Mouse (Mus musculus): ENCODE data around the gene Usp53. TPM values are rescaled to one million over a fixed set of nuclear protein-coding genes. Genes with fewer than 3 reads are reported as not detected.

The Usp53 gene
- 24.2 and 27.8 TPM in 2 replicates for polyA plus RNA-seq (2015; fragmentation: Nextera tagmentation; extraction: Ambion mirVana)

DNA sequence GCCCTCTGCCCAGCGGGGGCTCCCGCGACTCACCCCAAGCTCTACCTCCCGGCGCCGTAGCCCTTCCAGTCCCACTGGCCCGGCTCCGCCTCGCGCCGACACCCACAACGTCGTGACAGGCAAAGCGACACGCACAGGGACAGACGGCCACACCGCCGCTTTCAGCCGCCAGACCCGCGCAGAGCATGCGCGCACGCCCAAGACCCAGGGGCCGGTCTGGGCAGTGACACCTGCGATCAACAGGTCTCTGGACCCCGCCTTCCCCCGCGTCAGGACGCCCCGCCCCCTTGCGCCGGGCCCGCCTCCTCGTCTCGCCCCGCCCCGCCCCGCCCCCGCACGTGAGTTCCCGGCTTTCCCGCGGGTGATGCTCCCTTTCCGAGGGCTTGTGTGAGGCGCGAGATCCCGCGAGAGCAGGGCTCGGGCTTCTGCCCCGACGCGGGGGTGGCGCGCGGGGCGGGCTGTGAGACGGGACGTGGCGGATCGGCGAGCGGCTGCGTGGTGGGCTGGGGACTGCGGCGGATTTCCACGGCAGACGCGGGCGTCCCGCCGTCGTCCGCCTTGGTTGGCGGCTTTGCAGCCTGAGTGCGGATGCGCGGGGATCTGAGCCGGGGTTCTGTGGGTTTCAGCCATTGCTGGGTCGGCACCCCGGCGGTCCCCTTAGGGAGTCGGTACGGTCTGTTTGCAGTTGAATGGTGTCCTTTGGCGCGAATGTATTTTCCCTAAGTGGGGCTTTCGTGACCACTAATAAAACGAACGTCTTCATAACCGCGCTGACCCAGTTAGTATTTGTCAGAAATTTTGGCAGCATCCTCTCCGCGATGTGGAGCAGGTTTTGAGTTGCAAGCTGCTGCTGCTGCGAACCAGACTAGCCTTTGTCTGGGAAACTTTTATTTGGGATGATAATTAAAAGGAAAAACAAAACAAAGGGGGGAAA lies at the start of gene Usp53:
Gene Usp53, minus strand, starts transcription at position 262 of the 934 bp plus-strand sequence.
- DNase-seq (ENCODE audit: low spot score) (peak; percentile 99), ATAC-seq (ENCODE audit: low FRiP score, low TSS enrichment) (peak; percentile 98)
- Histone ChIP-seq H3K4me2 (replicated peaks; ENCODE audit: low read depth) (peak within 1 kb of the TSS; percentile 64), H3K9ac (ENCODE audit: low read length) (peak within 1 kb of the TSS; percentile 98), H3K36me3 (ENCODE audit: control insufficient read depth, insufficient read depth, low read length) (no peaks in the 10 kb centered on the region), H3K4me1 (replicated peaks; ENCODE audit: control insufficient read depth, insufficient read depth) (no peaks in the 10 kb centered on the region; the same call in none of the 2 replicates), H3K9me3 (ENCODE audit: control insufficient read depth, low read length) (no peaks in the 10 kb centered on the region), H3K4me3 (ENCODE audit: low read depth, low read length) (peak within 1 kb of the TSS; percentile 88), H3K27me3 (ENCODE audit: control insufficient read depth, insufficient read depth, low read length) (no peaks in the 10 kb centered on the region), H3K27ac (replicated peaks) (peak within 1 kb of the TSS; percentile 99)
- TF ChIP-seq CTCF (IDR thresholded peaks at IDR 0.05; ENCODE audit: low read depth): 0 out of 2 replicates have a peak, but pooled peaks have one; percentile 11
- TF ChIP-seq EP300 (optimal IDR thresholded peaks at IDR 0.05): peak; percentile 86
- under 1% methylated on average over 83 of the region's 94 CpGs for WGBS

DNA sequence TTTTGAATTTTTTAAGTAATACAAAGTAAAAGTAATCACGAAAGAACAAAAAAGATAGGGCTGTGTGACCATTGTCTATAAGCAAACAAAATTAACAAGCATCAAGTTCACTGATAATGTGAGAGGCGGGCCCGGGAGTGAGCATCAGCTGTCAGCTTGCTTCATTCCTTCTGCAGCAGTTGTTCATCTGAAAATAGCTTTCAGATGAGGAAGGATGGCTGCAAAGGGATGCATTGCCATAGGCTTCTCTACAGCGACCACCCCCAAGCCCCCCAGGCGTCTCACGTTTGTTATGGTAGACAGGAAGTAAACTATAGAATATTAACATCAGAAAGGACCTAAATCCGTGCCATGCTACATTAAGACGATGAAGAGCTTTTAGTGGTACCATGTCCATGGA lies 49.5 kb upstream of the Usp53 start:
- H3K27me3 ChIP-seq (ENCODE audit: control insufficient read depth, insufficient read depth, low read length): no peaks in the 10 kb centered on the region
- H3K4me1 ChIP-seq (replicated peaks; ENCODE audit: control insufficient read depth, insufficient read depth): no peaks in the 10 kb centered on the region
- whole genome bisulfite sequencing: 76% methylated on average over 8 of the region's 8 CpGs
- H3K4me2 ChIP-seq (replicated peaks; ENCODE audit: low read depth): no peak overlapping the region
- H3K36me3 ChIP-seq (ENCODE audit: control insufficient read depth, insufficient read depth, low read length): no peaks in the 10 kb centered on the region
- H3K27ac ChIP-seq (replicated peaks): no peak overlapping the region
- ATAC-seq (ENCODE audit: low FRiP score, low TSS enrichment) (no peak), DNase-seq (ENCODE audit: low spot score) (no peak)
- no peaks in the 10 kb centered on the region for H3K9me3 ChIP-seq (ENCODE audit: control insufficient read depth, low read length)
- no peak overlapping the region for H3K4me3 ChIP-seq (ENCODE audit: low read depth, low read length)
- TF ChIP-seq EP300 (optimal IDR thresholded peaks at IDR 0.05) (no peak), CTCF (IDR thresholded peaks at IDR 0.05; ENCODE audit: low read depth) (no peak)
- no peak overlapping the region for H3K9ac ChIP-seq (ENCODE audit: low read length)

DNA sequence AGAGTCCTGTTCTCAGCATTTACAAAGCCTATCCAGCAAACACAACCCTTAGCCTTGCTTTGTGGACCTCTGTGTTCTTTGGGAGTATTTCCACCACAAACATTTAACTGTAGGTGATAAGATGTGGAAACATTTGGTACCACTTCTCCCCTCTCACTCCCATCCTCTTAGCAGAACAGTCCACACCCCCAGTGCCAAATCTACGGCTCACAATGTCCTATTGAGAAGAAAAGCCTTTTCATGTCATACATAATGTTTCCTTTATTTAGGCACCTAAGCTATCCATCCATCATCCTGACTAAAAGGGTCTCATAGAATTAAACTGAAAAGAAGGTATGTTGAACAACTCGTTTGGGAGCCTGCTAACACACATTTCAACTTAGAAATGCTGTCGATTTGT lies 41.3 kb upstream of the Usp53 start:
- peak overlapping the region; percentile 65 for H3K27ac ChIP-seq (replicated peaks)
- 42% methylated on average over 3 of the region's 3 CpGs for WGBS
- no peak overlapping the region for H3K4me3 ChIP-seq (ENCODE audit: low read depth, low read length)
- H3K9me3 ChIP-seq (ENCODE audit: control insufficient read depth, low read length): no peaks in the 10 kb centered on the region
- no peaks in the 10 kb centered on the region for H3K27me3 ChIP-seq (ENCODE audit: control insufficient read depth, insufficient read depth, low read length)
- H3K4me1 ChIP-seq (replicated peaks; ENCODE audit: control insufficient read depth, insufficient read depth): no peaks in the 10 kb centered on the region
- no peaks in the 10 kb centered on the region for H3K36me3 ChIP-seq (ENCODE audit: control insufficient read depth, insufficient read depth, low read length)
- no peak overlapping the region for H3K4me2 ChIP-seq (replicated peaks; ENCODE audit: low read depth)
- no peak for DNase-seq (ENCODE audit: low spot score)
- no peak overlapping the region for H3K9ac ChIP-seq (ENCODE audit: low read length)
- TF ChIP-seq EP300 (optimal IDR thresholded peaks at IDR 0.05) (no peak), CTCF (IDR thresholded peaks at IDR 0.05; ENCODE audit: low read depth) (no peak)
- peak; percentile 63 for ATAC-seq (ENCODE audit: low FRiP score, low TSS enrichment)

DNA sequence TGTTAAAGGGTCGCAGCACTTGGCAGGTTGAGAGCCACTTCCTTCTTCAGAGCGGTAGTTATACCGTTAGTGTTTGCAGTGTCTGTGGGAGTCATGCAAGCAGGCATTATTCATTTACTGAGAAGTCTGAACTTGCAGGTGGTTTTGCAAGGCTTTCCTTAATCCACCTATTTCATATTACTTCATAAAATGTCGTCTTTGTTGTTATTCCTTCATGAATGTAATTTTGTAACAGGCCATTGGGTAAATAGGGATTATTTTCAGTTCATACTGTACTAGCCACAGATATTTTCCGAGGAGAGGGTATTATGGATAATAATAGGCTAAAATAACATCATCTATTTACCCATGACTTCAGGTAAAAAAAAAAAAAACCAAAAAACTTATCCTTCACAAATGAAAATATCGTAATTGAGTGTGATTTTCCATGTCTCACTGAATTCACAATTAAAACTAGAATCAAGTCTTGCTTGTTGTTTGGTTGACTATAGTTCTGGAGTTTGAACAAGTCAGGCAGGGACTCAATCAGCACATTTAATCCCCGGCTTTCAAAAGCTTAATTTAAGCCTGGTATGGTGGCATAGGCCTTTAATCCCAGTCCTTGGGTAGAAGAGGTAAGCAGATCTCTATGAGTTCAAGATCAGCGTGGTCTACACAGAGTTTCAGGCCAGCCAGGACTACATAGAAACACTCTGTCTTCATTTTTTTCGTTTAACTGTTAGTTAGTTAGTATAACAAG lies 40.4 kb upstream of the Usp53 start:
- TF ChIP-seq EP300 (optimal IDR thresholded peaks at IDR 0.05) (peak; percentile 27), CTCF (IDR thresholded peaks at IDR 0.05; ENCODE audit: low read depth) (no peak)
- Histone ChIP-seq H3K4me2 (replicated peaks; ENCODE audit: low read depth) (no peak overlapping the region), H3K27me3 (ENCODE audit: control insufficient read depth, insufficient read depth, low read length) (no peaks in the 10 kb centered on the region), H3K9ac (ENCODE audit: low read length) (no peak overlapping the region), H3K4me1 (replicated peaks; ENCODE audit: control insufficient read depth, insufficient read depth) (no peaks in the 10 kb centered on the region), H3K4me3 (ENCODE audit: low read depth, low read length) (no peak overlapping the region), H3K27ac (replicated peaks) (peak overlapping the region; percentile 65), H3K36me3 (ENCODE audit: control insufficient read depth, insufficient read depth, low read length) (no peaks in the 10 kb centered on the region), H3K9me3 (ENCODE audit: control insufficient read depth, low read length) (no peaks in the 10 kb centered on the region)
- ATAC-seq (ENCODE audit: low FRiP score, low TSS enrichment) (no peak), DNase-seq (ENCODE audit: low spot score) (no peak)
- 61% methylated on average over 9 of the region's 9 CpGs for WGBS

DNA sequence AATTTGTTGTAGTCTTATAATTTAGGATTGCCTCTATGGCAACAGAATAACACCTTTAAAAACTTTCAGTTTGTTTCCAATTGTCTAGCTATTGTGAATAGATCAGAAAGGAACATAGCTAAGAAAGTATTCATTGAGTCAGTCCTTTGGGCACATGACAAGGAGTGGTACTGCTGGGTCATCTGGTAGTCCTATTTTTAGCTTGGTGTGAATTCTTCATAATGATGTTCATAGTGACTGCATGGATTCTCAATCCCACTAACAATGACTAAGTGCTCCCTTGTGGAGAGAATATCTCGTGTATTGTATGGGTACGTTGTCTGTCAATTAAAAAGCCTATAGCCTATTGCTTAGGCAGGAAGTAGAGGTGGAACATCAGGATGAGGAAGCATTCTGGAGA lies 34.5 kb upstream of the Usp53 start:
- no peak overlapping the region for H3K27ac ChIP-seq (replicated peaks)
- ATAC-seq (ENCODE audit: low FRiP score, low TSS enrichment): no peak
- TF ChIP-seq CTCF (IDR thresholded peaks at IDR 0.05; ENCODE audit: low read depth): no peak
- TF ChIP-seq EP300 (optimal IDR thresholded peaks at IDR 0.05): no peak
- no peaks in the 10 kb centered on the region for H3K4me1 ChIP-seq (replicated peaks; ENCODE audit: control insufficient read depth, insufficient read depth)
- H3K4me3 ChIP-seq (ENCODE audit: low read depth, low read length): no peak overlapping the region
- no peaks in the 10 kb centered on the region for H3K9me3 ChIP-seq (ENCODE audit: control insufficient read depth, low read length)
- H3K4me2 ChIP-seq (replicated peaks; ENCODE audit: low read depth): no peak overlapping the region
- DNase-seq (ENCODE audit: low spot score): no peak
- no peak overlapping the region for H3K9ac ChIP-seq (ENCODE audit: low read length)
- WGBS: 79% methylated on average over 2 of the region's 2 CpGs
- no peaks in the 10 kb centered on the region for H3K27me3 ChIP-seq (ENCODE audit: control insufficient read depth, insufficient read depth, low read length)
- H3K36me3 ChIP-seq (ENCODE audit: control insufficient read depth, insufficient read depth, low read length): no peaks in the 10 kb centered on the region

All from stomach, postnatal 0 days (tissue).